8 mouse cellular contexts compared by ENCODE assay signal in the genomic region with DNA sequence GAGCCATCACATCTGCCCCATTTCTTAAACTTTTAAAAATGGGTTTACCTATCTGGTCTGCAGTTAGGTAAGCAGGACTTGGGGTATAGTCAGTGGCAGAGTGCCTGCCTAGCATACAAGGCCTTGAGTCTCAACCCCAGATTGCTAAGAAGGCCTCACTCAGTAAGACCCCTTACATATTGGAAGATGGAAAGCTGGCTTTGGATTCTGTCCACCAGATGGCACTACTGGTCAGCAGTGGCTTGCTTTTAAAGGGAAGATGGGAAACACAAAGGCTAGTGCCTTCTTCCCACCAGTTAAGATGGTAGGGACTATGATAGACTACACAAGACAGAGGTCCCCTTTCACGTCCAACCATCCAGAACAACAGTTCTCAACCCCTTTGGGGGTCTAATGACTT. TPM values are rescaled to one million over a fixed set of nuclear protein-coding genes. Genes with fewer than 3 reads are reported as not detected.
DNase-seq lines count a peak whose midpoint lies in the region; ATAC-seq and TF ChIP-seq lines count a peak whose summit lies in the region.

No protein-coding gene starts in this region.

- no peak for TF ChIP-seq EP300 in lung, postnatal 0 days (IDR thresholded peaks at IDR 0.05)
- no peak for TF ChIP-seq EP300 in stomach, postnatal 0 days (optimal IDR thresholded peaks at IDR 0.05)

- 45% methylated on average over 1 of the region's 1 CpGs for WGBS in forebrain, embryonic 14.5 days
- WGBS in forebrain, embryonic 15.5 days, result 46% methylated on average over 1 of the region's 1 CpGs
- WGBS in neural tube, embryonic 15.5 days, result 52% methylated on average over 1 of the region's 1 CpGs
- WGBS in lung, postnatal 0 days, result 62% methylated on average over 1 of the region's 1 CpGs
- WGBS in stomach, postnatal 0 days, result 67% methylated on average over 1 of the region's 1 CpGs

- H3K27me3 ChIP-seq in forebrain, embryonic 14.5 days (replicated peaks; ENCODE audit: control insufficient read depth, insufficient read depth, low read length), result no peaks in the 10 kb centered on the region
- no peaks in the 10 kb centered on the region for H3K27me3 ChIP-seq in forebrain, embryonic 15.5 days
- H3K27me3 ChIP-seq in neural tube, embryonic 15.5 days (replicated peaks), result no peaks in the 10 kb centered on the region
- no peaks in the 10 kb centered on the region for H3K27me3 ChIP-seq in lung, postnatal 0 days (replicated peaks; ENCODE audit: insufficient read depth, low read length)
- H3K27me3 ChIP-seq in stomach, postnatal 0 days (ENCODE audit: control insufficient read depth, insufficient read depth, low read length), result no peaks in the 10 kb centered on the region

- DNase-seq in forebrain, embryonic 14.5 days (ENCODE audit: low spot score), result peak; percentile 60
- peak; percentile 32 for DNase-seq in neural tube, embryonic 10.5 days (ENCODE audit: extremely low spot score, low spot score)
- peak; percentile 55 to 67 for DNase-seq in adrenal gland, postnatal 36 days
- DNase-seq in lung, postnatal 0 days (ENCODE audit: low spot score), result peak; percentile 56
- DNase-seq in stomach, postnatal 0 days (ENCODE audit: low spot score), result peak; percentile 38

- H3K9me3 ChIP-seq in forebrain, embryonic 14.5 days (replicated peaks; ENCODE audit: control insufficient read depth, low read length), result no peaks in the 10 kb centered on the region
- no peaks in the 10 kb centered on the region for H3K9me3 ChIP-seq in forebrain, embryonic 15.5 days
- no peaks in the 10 kb centered on the region for H3K9me3 ChIP-seq in neural tube, embryonic 15.5 days (replicated peaks)
- no peaks in the 10 kb centered on the region for H3K9me3 ChIP-seq in lung, postnatal 0 days (ENCODE audit: low read length)
- no peaks in the 10 kb centered on the region for H3K9me3 ChIP-seq in stomach, postnatal 0 days (ENCODE audit: control insufficient read depth, low read length)

- H3K9ac ChIP-seq in forebrain, embryonic 14.5 days (ENCODE audit: low read length), result no peak overlapping the region
- H3K9ac ChIP-seq in forebrain, embryonic 15.5 days (replicated peaks), result no peak overlapping the region
- no peak overlapping the region for H3K9ac ChIP-seq in neural tube, embryonic 15.5 days (replicated peaks)
- no peak overlapping the region for H3K9ac ChIP-seq in lung, postnatal 0 days (replicated peaks; ENCODE audit: low read depth)
- H3K9ac ChIP-seq in stomach, postnatal 0 days (ENCODE audit: low read length), result no peak overlapping the region

- peaks cover 37% of the 10 kb centered on the region for H3K36me3 ChIP-seq in forebrain, embryonic 14.5 days (ENCODE audit: control insufficient read depth, insufficient read depth, low read length)
- H3K36me3 ChIP-seq in forebrain, embryonic 15.5 days, result peaks cover 31% of the 10 kb centered on the region
- peaks cover 30% of the 10 kb centered on the region for H3K36me3 ChIP-seq in neural tube, embryonic 15.5 days
- peaks cover 10% of the 10 kb centered on the region; the same call in 1 of the 2 replicates for H3K36me3 ChIP-seq in lung, postnatal 0 days (ENCODE audit: insufficient read depth, low read length)
- H3K36me3 ChIP-seq in stomach, postnatal 0 days (ENCODE audit: control insufficient read depth, insufficient read depth, low read length), result peaks cover 8% of the 10 kb centered on the region

- no peak overlapping the region for H3K4me3 ChIP-seq in forebrain, embryonic 14.5 days (ENCODE audit: low read depth, low read length)
- H3K4me3 ChIP-seq in forebrain, embryonic 15.5 days, result no peak overlapping the region
- no peak overlapping the region for H3K4me3 ChIP-seq in neural tube, embryonic 15.5 days (replicated peaks)
- H3K4me3 ChIP-seq in lung, postnatal 0 days (ENCODE audit: low read depth, low read length), result no peak overlapping the region
- H3K4me3 ChIP-seq in stomach, postnatal 0 days (ENCODE audit: low read depth, low read length), result no peak overlapping the region

- TF ChIP-seq CTCF in lung, postnatal 0 days (IDR thresholded peaks at IDR 0.05), result peak; percentile 87
- TF ChIP-seq CTCF in stomach, postnatal 0 days (IDR thresholded peaks at IDR 0.05; ENCODE audit: low read depth), result peak; percentile 84

- no peak overlapping the region for H3K27ac ChIP-seq in forebrain, embryonic 14.5 days (ENCODE audit: low read depth, low read length)
- no peak overlapping the region for H3K27ac ChIP-seq in forebrain, embryonic 15.5 days (replicated peaks)
- H3K27ac ChIP-seq in neural tube, embryonic 15.5 days (replicated peaks), result no peak overlapping the region
- no peak overlapping the region for H3K27ac ChIP-seq in lung, postnatal 0 days (ENCODE audit: low read length)
- no peak overlapping the region for H3K27ac ChIP-seq in stomach, postnatal 0 days (replicated peaks)

- H3K4me2 ChIP-seq in forebrain, embryonic 14.5 days (ENCODE audit: low read length), result no peak overlapping the region
- no peak overlapping the region for H3K4me2 ChIP-seq in forebrain, embryonic 15.5 days (replicated peaks)
- no peak overlapping the region for H3K4me2 ChIP-seq in neural tube, embryonic 15.5 days
- H3K4me2 ChIP-seq in lung, postnatal 0 days (replicated peaks; ENCODE audit: low read depth, low read length), result no peak overlapping the region
- H3K4me2 ChIP-seq in stomach, postnatal 0 days (replicated peaks; ENCODE audit: low read depth), result no peak overlapping the region

- H3K4me1 ChIP-seq in forebrain, embryonic 14.5 days (ENCODE audit: control insufficient read depth, insufficient read depth, low read length), result no peaks in the 10 kb centered on the region
- H3K4me1 ChIP-seq in forebrain, embryonic 15.5 days, result no peaks in the 10 kb centered on the region
- H3K4me1 ChIP-seq in neural tube, embryonic 15.5 days, result no peaks in the 10 kb centered on the region
- H3K4me1 ChIP-seq in lung, postnatal 0 days (ENCODE audit: insufficient read depth, low read depth, low read length), result no peaks in the 10 kb centered on the region
- no peaks in the 10 kb centered on the region for H3K4me1 ChIP-seq in stomach, postnatal 0 days (replicated peaks; ENCODE audit: control insufficient read depth, insufficient read depth)

- ATAC-seq in forebrain, embryonic 14.5 days, result no peak
- no peak for ATAC-seq in forebrain, embryonic 15.5 days (replicated peaks)
- ATAC-seq in neural tube, embryonic 15.5 days (ENCODE audit: low FRiP score), result no peak
- peak; percentile 56 for ATAC-seq in granulocyte monocyte progenitor cell, adult 5-6 weeks (replicated peaks; ENCODE audit: poor library complexity, severe bottlenecking)
- no peak for ATAC-seq in lung, postnatal 0 days
- ATAC-seq in stomach, postnatal 0 days (ENCODE audit: low FRiP score, low TSS enrichment), result no peak

RNA-seq across cellular contexts. Expression of gene Nrbf2, which starts 20.3 kb away (rescaled TPM):
- 41.7 and 48.5 TPM in 2 replicates for polyA plus RNA-seq in forebrain, embryonic 14.5 days (2014; fragmentation: Nextera tagmentation; extraction: Ambion mirVana)
- polyA plus RNA-seq in forebrain, embryonic 15.5 days (2015; fragmentation: Nextera tagmentation; extraction: Ambion mirVana), result 40.5 and 43.9 TPM in 2 replicates
- polyA plus RNA-seq in neural tube, embryonic 15.5 days (2015; fragmentation: Nextera tagmentation; extraction: Ambion mirVana), result 38.6 and 39.4 TPM in 2 replicates
- total RNA-seq in adrenal gland, postnatal 36 days (2021), result 10 to 100 TPM; 18.3 to 18.6 TPM
- total RNA-seq in granulocyte monocyte progenitor cell, adult 5-6 weeks (2014; fragmentation: Nextera tagmentation), result 22.8 and 32.9 TPM in 2 replicates
- total RNA-seq in granulocyte monocyte progenitor cell, adult 5-6 weeks (2017), result 19.4 and 19.6 TPM in 2 replicates
- polyA plus RNA-seq in lung, postnatal 0 days (2015; fragmentation: Nextera tagmentation; extraction: Ambion mirVana), result 40.6 and 43.8 TPM in 2 replicates
- polyA plus RNA-seq in stomach, postnatal 0 days (2015; fragmentation: Nextera tagmentation; extraction: Ambion mirVana), result 34.6 and 35.5 TPM in 2 replicates
